Mouse (Mus musculus): ENCODE results near the gene Lactb.
"Not testable (repeated sequence)": the region's sequence is repeated elsewhere in the genome, so short reads cannot be mapped to it uniquely, and the experiment has no call there.

Gene Lactb

GRCm38 (mm10) chr9:66919382-66919971, 55.8 kb downstream of the Lactb start, which contains the start of gene Rab8b:
TSS of gene Rab8b (minus strand) at chr9:66919687.
- DNase-seq, result peak; percentile 100

- DNase-seq, result peak in 1 of 2 experiments; percentile 38
These were observed 56.5 kb downstream of the Lactb start for GRCm38 (mm10) chr9:66918672-66919330.

GRCm38 (mm10) chr9:66917892-66918255, 57.4 kb downstream of the Lactb start:
- DNase-seq, result peak in 1 of 2 experiments; percentile 20

GRCm38 (mm10) chr9:66917216-66917891, 57.9 kb downstream of the Lactb start:
- no peak for DNase-seq

- DNase-seq, result no peak
These were observed 59.2 kb downstream of the Lactb start for GRCm38 (mm10) chr9:66915869-66916785.

- no peak for DNase-seq
These were observed 59.9 kb downstream of the Lactb start for GRCm38 (mm10) chr9:66915401-66915800.

GRCm38 (mm10) chr9:66914540-66914939, 60.7 kb downstream of the Lactb start:
- DNase-seq, result no peak

- DNase-seq, result not testable (repeated sequence)
These were observed 61.9 kb downstream of the Lactb start for GRCm38 (mm10) chr9:66913254-66913934.

GRCm38 (mm10) chr9:66912304-66912703, 63.0 kb downstream of the Lactb start:
- DNase-seq, result no peak

- DNase-seq, result no peak
These were observed 64.6 kb downstream of the Lactb start for GRCm38 (mm10) chr9:66910677-66911076.

GRCm38 (mm10) chr9:66909922-66910321, 65.4 kb downstream of the Lactb start:
- DNase-seq, result no peak

GRCm38 (mm10) chr9:66907746-66908397, 67.4 kb downstream of the Lactb start:
- DNase-seq, result no peak

- no peak for DNase-seq
These were observed 68.2 kb downstream of the Lactb start for GRCm38 (mm10) chr9:66907126-66907525.

GRCm38 (mm10) chr9:66905990-66906389, 69.3 kb downstream of the Lactb start:
- DNase-seq, result no peak
